Mouse (Mus musculus) urinary bladder, postnatal 4 days (tissue): ENCODE measurements around the gene Ccdc120.

ENCODE experiments used
- DNase-seq, 2 experiments: peaks; one replicate each; pipeline ENCODE4 v3.0.0; 2021 to 2022; ENCODE audit warnings: low spot score in 2 of 2

Gene Ccdc120

GRCm38 (mm10) chrX:7696520-7696919, 54.2 kb downstream of the Ccdc120 start:
- DNase-seq, result no peak

GRCm38 (mm10) chrX:7692862-7693261, 57.8 kb downstream of the Ccdc120 start:
- DNase-seq, result no peak

DNA sequence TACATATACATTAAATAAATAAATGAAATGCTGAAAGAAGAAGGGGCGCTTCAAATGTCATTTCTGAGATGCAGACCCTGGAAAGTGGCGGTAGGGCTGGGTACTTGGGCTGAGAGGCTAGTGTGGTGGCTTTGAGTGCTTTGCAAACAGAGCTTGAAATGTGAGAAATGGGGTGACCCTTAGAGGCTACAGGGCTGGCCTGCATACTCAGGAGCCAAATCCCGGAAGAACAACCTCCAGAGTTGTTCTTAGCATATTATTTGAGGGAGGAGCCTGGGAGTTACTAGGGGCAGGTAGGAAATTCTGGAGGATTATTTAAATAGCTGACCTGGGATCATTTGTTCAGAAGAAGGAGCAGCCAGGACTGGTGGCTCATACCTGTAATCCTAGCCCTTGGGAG, 60.2 kb downstream of the Ccdc120 start:
- no peak for DNase-seq

DNA sequence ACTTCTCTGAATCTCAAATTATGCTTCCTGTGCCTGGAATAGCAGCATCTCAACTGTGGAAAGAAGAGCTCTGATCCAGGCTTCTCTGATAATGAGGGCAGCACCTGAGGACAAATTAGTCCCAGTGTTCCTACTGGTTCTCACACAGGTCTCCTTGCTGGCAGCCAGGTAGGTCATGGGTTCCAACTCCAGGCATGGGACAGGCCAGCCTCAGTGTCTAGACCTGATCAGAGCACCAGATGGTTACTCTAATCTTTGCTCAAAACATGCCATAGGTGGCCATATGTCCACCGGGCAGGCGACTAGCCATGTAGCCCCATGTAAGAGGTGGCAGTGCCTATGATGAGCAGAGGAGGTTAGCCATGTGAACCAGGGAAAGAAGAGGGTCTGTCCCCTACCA, 62.4 kb downstream of the Ccdc120 start:
- no peak for DNase-seq
